Mouse (Mus musculus): ENCODE results near the gene Greb1. TPM values are rescaled to one million over a fixed set of nuclear protein-coding genes. Genes with fewer than 3 reads are reported as not detected.
A peak's percentile ranks its signal among the peaks of the same experiment; 100 is the strongest.

The Greb1 gene
- polyA plus RNA-seq, 1 experiment from 2014 or later = 4.5 TPM

GRCm38 (mm10) chr12:16800959-16801315 lies 251 bp upstream of the Greb1 start:
- Histone ChIP-seq H3K36me3 (no peaks in the 10 kb centered on the region), H3K27ac (0 out of 2 replicates have a peak overlapping the region, but pooled peaks have one; percentile 60), H3K4me1 (peaks cover 24% of the 10 kb centered on the region), H3K27me3 (peaks cover under 1% of the 10 kb centered on the region; the same call in 1 of the 2 replicates), H3K4me3 (peak overlapping the region; percentile 58), H3K4me2 (replicated peaks) (peak overlapping the region; percentile 76), H3K9ac (peak overlapping the region; percentile 70), H3K9me3 (replicated peaks) (no peaks in the 10 kb centered on the region)
- peak; percentile 46; the same call in 1 of the 2 replicates for ATAC-seq (ENCODE audit: low FRiP score)
- WGBS = under 1% methylated on average over 12 of the region's 12 CpGs

GRCm38 (mm10) chr12:16799928-16800258 lies 793 bp downstream of the Greb1 start:
- Histone ChIP-seq H3K4me1 (peaks cover 24% of the 10 kb centered on the region), H3K4me3 (peak overlapping the region; percentile 58), H3K27me3 (no peaks in the 10 kb centered on the region), H3K9me3 (replicated peaks) (no peaks in the 10 kb centered on the region), H3K27ac (0 out of 2 replicates have a peak overlapping the region, but pooled peaks have one; percentile 60), H3K4me2 (replicated peaks) (peak overlapping the region; percentile 76), H3K36me3 (no peaks in the 10 kb centered on the region), H3K9ac (peak overlapping the region; percentile 70)
- 8% methylated on average over 2 of the region's 6 CpGs for WGBS
- peak; percentile 21 for ATAC-seq (ENCODE audit: low FRiP score)

- 17% methylated on average over 3 of the region's 3 CpGs for WGBS
- Histone ChIP-seq H3K9me3 (replicated peaks) (no peaks in the 10 kb centered on the region), H3K27ac (no peak overlapping the region), H3K4me2 (replicated peaks) (peak overlapping the region; percentile 76), H3K4me1 (peaks cover 19% of the 10 kb centered on the region), H3K27me3 (no peaks in the 10 kb centered on the region), H3K9ac (no peak overlapping the region), H3K36me3 (no peaks in the 10 kb centered on the region), H3K4me3 (no peak overlapping the region)
- ATAC-seq (ENCODE audit: low FRiP score) = no peak
Measured at GRCm38 (mm10) chr12:16798894-16799293, 1.8 kb downstream of the Greb1 start.

GRCm38 (mm10) chr12:16795781-16796180 lies 4.9 kb downstream of the Greb1 start:
- 87% methylated on average over 3 of the region's 3 CpGs for WGBS
- H3K9me3 ChIP-seq (replicated peaks) = no peaks in the 10 kb centered on the region
- H3K27ac ChIP-seq = no peak overlapping the region
- H3K27me3 ChIP-seq = no peaks in the 10 kb centered on the region
- no peaks in the 10 kb centered on the region for H3K36me3 ChIP-seq
- H3K9ac ChIP-seq = no peak overlapping the region
- ATAC-seq (ENCODE audit: low FRiP score) = no peak
- H3K4me3 ChIP-seq = no peak overlapping the region
- no peak overlapping the region for H3K4me2 ChIP-seq (replicated peaks)
- peaks cover 15% of the 10 kb centered on the region for H3K4me1 ChIP-seq

- H3K27ac ChIP-seq = no peak overlapping the region
- no peaks in the 10 kb centered on the region for H3K36me3 ChIP-seq
- H3K9ac ChIP-seq = no peak overlapping the region
- H3K27me3 ChIP-seq = no peaks in the 10 kb centered on the region
- peaks cover 15% of the 10 kb centered on the region for H3K4me1 ChIP-seq
- H3K9me3 ChIP-seq (replicated peaks) = no peaks in the 10 kb centered on the region
- no peak overlapping the region for H3K4me2 ChIP-seq (replicated peaks)
- 68% methylated on average over 4 of the region's 4 CpGs for WGBS
- H3K4me3 ChIP-seq = no peak overlapping the region
- no peak for ATAC-seq (ENCODE audit: low FRiP score)
Measured at GRCm38 (mm10) chr12:16793371-16793770, 7.3 kb downstream of the Greb1 start.

GRCm38 (mm10) chr12:16790456-16790855 lies 10.2 kb downstream of the Greb1 start:
- H3K4me1 ChIP-seq = peaks cover 15% of the 10 kb centered on the region
- H3K9me3 ChIP-seq (replicated peaks) = no peaks in the 10 kb centered on the region
- no peak overlapping the region for H3K4me3 ChIP-seq
- H3K36me3 ChIP-seq = no peaks in the 10 kb centered on the region
- ATAC-seq (ENCODE audit: low FRiP score) = no peak; the same call in 1 of the 2 replicates
- H3K27ac ChIP-seq = peak overlapping the region; percentile 4; the same call in 1 of the 2 replicates
- WGBS = 30% methylated on average over 4 of the region's 4 CpGs
- H3K27me3 ChIP-seq = no peaks in the 10 kb centered on the region
- H3K4me2 ChIP-seq (replicated peaks) = no peak overlapping the region
- no peak overlapping the region for H3K9ac ChIP-seq

- Histone ChIP-seq H3K9ac (no peak overlapping the region), H3K4me2 (replicated peaks) (no peak overlapping the region), H3K9me3 (replicated peaks) (no peaks in the 10 kb centered on the region), H3K36me3 (no peaks in the 10 kb centered on the region), H3K27me3 (no peaks in the 10 kb centered on the region), H3K4me1 (peaks cover 15% of the 10 kb centered on the region), H3K4me3 (no peak overlapping the region), H3K27ac (peak overlapping the region; percentile 66)
- 2% methylated on average over 4 of the region's 4 CpGs for WGBS
- ATAC-seq (ENCODE audit: low FRiP score) = no peak
Measured at GRCm38 (mm10) chr12:16789756-16790155, 10.9 kb downstream of the Greb1 start.

GRCm38 (mm10) chr12:16789199-16789598 lies 11.5 kb downstream of the Greb1 start:
- no peak overlapping the region for H3K9ac ChIP-seq
- no peak for ATAC-seq (ENCODE audit: low FRiP score)

GRCm38 (mm10) chr12:16788600-16788999 lies 12.1 kb downstream of the Greb1 start:
- no peak overlapping the region for H3K4me3 ChIP-seq
- WGBS = 27% methylated on average over 2 of the region's 2 CpGs
- H3K27ac ChIP-seq = no peak overlapping the region
- no peak overlapping the region for H3K4me2 ChIP-seq (replicated peaks)
- no peak for ATAC-seq (ENCODE audit: low FRiP score)
- H3K9me3 ChIP-seq (replicated peaks) = no peaks in the 10 kb centered on the region
- H3K27me3 ChIP-seq = no peaks in the 10 kb centered on the region
- peaks cover 15% of the 10 kb centered on the region for H3K4me1 ChIP-seq
- no peak overlapping the region for H3K9ac ChIP-seq
- H3K36me3 ChIP-seq = no peaks in the 10 kb centered on the region

More at GRCm38 (mm10) chr12:16789199-16789598, 11.5 kb downstream of the Greb1 start:
- no peaks in the 10 kb centered on the region for H3K9me3 ChIP-seq (replicated peaks)
- no peaks in the 10 kb centered on the region for H3K27me3 ChIP-seq
- peaks cover 15% of the 10 kb centered on the region for H3K4me1 ChIP-seq
- no peak overlapping the region for H3K4me3 ChIP-seq
- WGBS = 8% methylated on average over 1 of the region's 1 CpGs
- H3K4me2 ChIP-seq (replicated peaks) = no peak overlapping the region
- no peaks in the 10 kb centered on the region for H3K36me3 ChIP-seq
- no peak overlapping the region for H3K27ac ChIP-seq

GRCm38 (mm10) chr12:16781034-16781746 lies 19.5 kb downstream of the Greb1 start:
- no peaks in the 10 kb centered on the region for H3K27me3 ChIP-seq
- ATAC-seq (ENCODE audit: low FRiP score) = no peak
- H3K9ac ChIP-seq = no peak overlapping the region
- H3K27ac ChIP-seq = no peak overlapping the region
- no peak overlapping the region for H3K4me3 ChIP-seq
- H3K4me2 ChIP-seq (replicated peaks) = no peak overlapping the region
- no peaks in the 10 kb centered on the region for H3K4me1 ChIP-seq
- H3K9me3 ChIP-seq (replicated peaks) = no peaks in the 10 kb centered on the region
- 90% methylated on average over 14 of the region's 14 CpGs for WGBS
- H3K36me3 ChIP-seq = no peaks in the 10 kb centered on the region

GRCm38 (mm10) chr12:16780320-16780719 lies 20.4 kb downstream of the Greb1 start:
- H3K27me3 ChIP-seq = no peaks in the 10 kb centered on the region
- no peak overlapping the region for H3K9ac ChIP-seq
- no peaks in the 10 kb centered on the region for H3K4me1 ChIP-seq
- ATAC-seq (ENCODE audit: low FRiP score) = no peak
- H3K4me3 ChIP-seq = no peak overlapping the region
- H3K27ac ChIP-seq = no peak overlapping the region
- H3K9me3 ChIP-seq (replicated peaks) = no peaks in the 10 kb centered on the region
- no peak overlapping the region for H3K4me2 ChIP-seq (replicated peaks)
- H3K36me3 ChIP-seq = no peaks in the 10 kb centered on the region
- 73% methylated on average over 3 of the region's 3 CpGs for WGBS

GRCm38 (mm10) chr12:16779165-16779564 lies 21.5 kb downstream of the Greb1 start:
- Histone ChIP-seq H3K9ac (no peak overlapping the region), H3K4me2 (replicated peaks) (no peak overlapping the region), H3K27ac (no peak overlapping the region), H3K4me3 (no peak overlapping the region), H3K9me3 (replicated peaks) (no peaks in the 10 kb centered on the region), H3K27me3 (no peaks in the 10 kb centered on the region), H3K36me3 (no peaks in the 10 kb centered on the region), H3K4me1 (no peaks in the 10 kb centered on the region)
- no peak for ATAC-seq (ENCODE audit: low FRiP score)
- 72% methylated on average over 2 of the region's 2 CpGs for WGBS

GRCm38 (mm10) chr12:16778523-16778922 lies 22.2 kb downstream of the Greb1 start:
- Histone ChIP-seq H3K9me3 (replicated peaks) (no peaks in the 10 kb centered on the region), H3K27ac (no peak overlapping the region), H3K9ac (no peak overlapping the region), H3K4me2 (replicated peaks) (no peak overlapping the region), H3K4me1 (no peaks in the 10 kb centered on the region), H3K27me3 (no peaks in the 10 kb centered on the region), H3K4me3 (no peak overlapping the region), H3K36me3 (no peaks in the 10 kb centered on the region)
- 77% methylated on average over 5 of the region's 5 CpGs for WGBS
- ATAC-seq (ENCODE audit: low FRiP score) = no peak

Measured in hindbrain, embryonic 12.5 days (tissue).